Mouse (Mus musculus) bone marrow, adult 2 months (tissue): Measurements from ENCODE around the gene Ghrh.

Experiments used
- CTCF ChIP-seq: fragments of 200-500 bp; IDR thresholded peaks from 2 replicates; pipeline ENCODE4 v1.5.1; 2011; ENCODE audit warnings: low read length, control low read depth; ENCODE audit not compliant: control insufficient read depth, insufficient read depth
- POLR2A ChIP-seq: fragments of 200-500 bp; IDR thresholded peaks from 2 replicates; pipeline ENCODE4 v1.6.1; 2011; ENCODE audit warnings: low read depth, mild to moderate bottlenecking, control low read depth, low read length, borderline replicate concordance; ENCODE audit not compliant: control insufficient read depth

DNA sequence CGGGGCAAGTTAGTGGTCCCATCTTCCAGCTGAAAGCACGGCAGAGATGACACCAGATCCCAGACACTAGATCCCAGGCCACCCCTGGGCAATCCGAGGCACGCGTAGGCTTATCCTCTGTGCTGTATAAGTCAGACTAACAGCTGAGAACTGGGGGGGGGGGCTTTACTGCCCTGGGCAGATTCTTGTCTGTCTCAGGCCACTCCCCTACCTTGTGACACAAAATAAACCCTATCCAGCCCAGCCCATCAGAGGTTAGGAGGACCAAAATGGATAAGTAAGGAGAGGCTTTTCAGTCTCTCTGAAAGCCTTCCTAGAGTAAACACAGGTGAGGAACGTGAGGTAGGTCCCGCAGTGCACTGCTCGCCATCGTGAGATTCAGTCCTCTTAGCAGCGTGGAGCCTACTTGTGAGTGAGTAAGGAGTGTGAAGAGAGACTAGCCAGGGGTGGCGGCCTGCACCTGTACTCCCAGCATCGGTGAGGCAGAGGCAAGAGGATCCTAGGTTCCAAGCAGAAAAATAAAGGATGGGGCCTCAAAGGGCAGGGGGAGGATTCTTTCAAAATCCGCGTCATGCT is 30.9 kb downstream of the Ghrh start:
- no peak for TF ChIP-seq CTCF
- no peak for TF ChIP-seq POLR2A
